Mouse (Mus musculus): Measurements from ENCODE around the gene Orc4. TPM values are rescaled to one million over a fixed set of nuclear protein-coding genes. Genes with fewer than 3 reads are reported as not detected.
A peak's percentile ranks its signal among the peaks of the same experiment; 100 is the strongest.
"Not testable (repeated sequence)": the region's sequence is repeated elsewhere in the genome, so short reads cannot be mapped to it uniquely, and the experiment has no call there.

Orc4 gene
- polyA plus RNA-seq, 2 experiments = 65.9 to 91.5 TPM

DNA sequence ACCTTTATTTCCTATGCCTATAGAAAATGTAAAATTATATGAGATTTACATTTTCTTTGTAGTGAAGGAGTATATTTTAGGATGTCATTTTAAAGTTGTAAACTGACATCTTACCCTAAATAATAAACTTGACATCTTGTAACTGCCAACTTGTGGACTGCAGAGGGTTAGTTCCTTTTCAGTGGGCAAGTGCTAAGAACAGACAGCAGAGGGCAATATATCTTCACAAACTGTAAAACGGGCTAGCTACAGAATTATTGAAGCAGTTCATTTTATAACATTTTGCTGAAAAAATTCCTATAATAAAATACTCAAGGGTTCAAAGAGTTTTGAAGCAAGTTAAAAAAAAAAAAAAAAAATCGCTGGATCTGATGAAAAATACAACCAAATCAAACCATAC lies 41.2 kb downstream of the Orc4 start:
- no peak for ATAC-seq (ENCODE audit: low FRiP score, low read depth)
- no peak overlapping the region for H3K27ac ChIP-seq (replicated peaks; ENCODE audit: low read depth, low read length)
- no peaks in the 10 kb centered on the region for H3K4me1 ChIP-seq (ENCODE audit: control insufficient read depth, insufficient read depth, low read length)
- DNase-seq (ENCODE audit: low spot score) = peak; percentile 41
- no peaks in the 10 kb centered on the region for H3K9me3 ChIP-seq (ENCODE audit: control insufficient read depth, low read length)
- peaks cover 42% of the 10 kb centered on the region for H3K36me3 ChIP-seq (ENCODE audit: control insufficient read depth, insufficient read depth, low read length)
- whole genome bisulfite sequencing = 51% methylated on average over 2 of the region's 2 CpGs
- H3K4me2 ChIP-seq (replicated peaks; ENCODE audit: low read depth, low read length, severe bottlenecking) = no peak overlapping the region
- TF ChIP-seq POLR2A (IDR thresholded peaks at IDR 0.05; ENCODE audit: borderline replicate concordance, extremely low read depth, insufficient read depth, insufficient read length) = no peak
- no peaks in the 10 kb centered on the region for H3K27me3 ChIP-seq (ENCODE audit: control insufficient read depth, insufficient read depth, low read length)
- no peak overlapping the region for H3K9ac ChIP-seq (ENCODE audit: low read depth, low read length, severe bottlenecking)
- H3K4me3 ChIP-seq (replicated peaks; ENCODE audit: low read length) = no peak overlapping the region

DNA sequence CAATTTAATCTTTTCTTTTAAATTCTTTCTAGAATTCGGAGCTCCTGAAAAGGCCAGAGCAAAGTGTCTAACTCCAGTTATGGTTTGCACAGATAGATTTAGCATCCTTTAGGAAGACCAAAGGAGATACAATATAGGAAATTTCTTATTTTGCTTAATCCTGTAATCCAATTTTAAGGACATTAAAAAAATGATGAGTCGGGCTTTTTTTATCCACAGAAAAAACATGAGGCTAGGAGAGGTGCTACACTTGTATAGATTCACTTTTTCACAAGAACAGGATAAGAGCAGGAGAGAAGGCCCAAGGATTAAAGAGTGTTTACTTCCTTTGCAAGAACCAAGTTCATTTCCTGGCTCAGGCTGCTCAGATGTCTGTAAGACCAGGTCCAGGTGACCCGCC lies 54.9 kb downstream of the Orc4 start:
- Histone ChIP-seq H3K4me2 (replicated peaks; ENCODE audit: low read depth, low read length, severe bottlenecking) (no peak overlapping the region), H3K27me3 (ENCODE audit: control insufficient read depth, insufficient read depth, low read length) (no peaks in the 10 kb centered on the region), H3K4me1 (ENCODE audit: control insufficient read depth, insufficient read depth, low read length) (no peaks in the 10 kb centered on the region), H3K36me3 (ENCODE audit: control insufficient read depth, insufficient read depth, low read length) (peaks cover 44% of the 10 kb centered on the region), H3K9ac (ENCODE audit: low read depth, low read length, severe bottlenecking) (no peak overlapping the region), H3K9me3 (ENCODE audit: control insufficient read depth, low read length) (no peaks in the 10 kb centered on the region), H3K4me3 (replicated peaks; ENCODE audit: low read length) (no peak overlapping the region), H3K27ac (replicated peaks; ENCODE audit: low read depth, low read length) (no peak overlapping the region)
- ATAC-seq (ENCODE audit: low FRiP score, low read depth) = no peak
- TF ChIP-seq POLR2A (IDR thresholded peaks at IDR 0.05; ENCODE audit: borderline replicate concordance, extremely low read depth, insufficient read depth, insufficient read length) = no peak
- WGBS = 87% methylated on average over 3 of the region's 3 CpGs
- no peak for DNase-seq (ENCODE audit: low spot score)

DNA sequence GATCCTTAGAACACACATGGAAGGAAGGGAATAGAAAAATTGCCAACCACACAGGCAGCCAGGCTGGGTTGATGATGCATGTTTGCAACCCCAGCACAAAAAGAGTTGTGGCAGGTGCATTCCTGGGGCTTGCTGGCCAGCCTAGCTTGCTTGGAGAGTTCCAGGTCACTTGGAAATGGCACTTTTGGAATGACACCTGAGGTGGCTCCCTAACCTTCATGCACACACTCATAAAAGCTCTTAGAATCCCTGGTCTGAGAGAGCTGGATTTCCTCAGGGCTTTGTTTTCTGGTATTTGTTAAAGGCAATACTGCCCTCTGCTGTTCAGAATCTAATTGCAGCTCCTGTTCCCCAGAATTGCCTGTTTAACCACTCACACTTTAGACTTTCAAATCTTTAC lies 64.1 kb downstream of the Orc4 start:
- ATAC-seq (ENCODE audit: low FRiP score, low read depth) = peak; percentile 41; the same call in 1 of the 2 replicates
- no peaks in the 10 kb centered on the region for H3K9me3 ChIP-seq (ENCODE audit: control insufficient read depth, low read length)
- 0 out of 2 replicates have a peak, but pooled peaks cover 5% of the 10 kb centered on the region for H3K36me3 ChIP-seq (ENCODE audit: control insufficient read depth, insufficient read depth, low read length)
- TF ChIP-seq POLR2A (IDR thresholded peaks at IDR 0.05; ENCODE audit: borderline replicate concordance, extremely low read depth, insufficient read depth, insufficient read length) = no peak
- no peak overlapping the region for H3K9ac ChIP-seq (ENCODE audit: low read depth, low read length, severe bottlenecking)
- H3K4me3 ChIP-seq (replicated peaks; ENCODE audit: low read length) = no peak overlapping the region
- no peak overlapping the region for H3K4me2 ChIP-seq (replicated peaks; ENCODE audit: low read depth, low read length, severe bottlenecking)
- no peak overlapping the region for H3K27ac ChIP-seq (replicated peaks; ENCODE audit: low read depth, low read length)
- DNase-seq (ENCODE audit: low spot score) = peak; percentile 86
- 0 out of 2 replicates have a peak, but pooled peaks cover 2% of the 10 kb centered on the region for H3K4me1 ChIP-seq (ENCODE audit: control insufficient read depth, insufficient read depth, low read length)
- no peaks in the 10 kb centered on the region for H3K27me3 ChIP-seq (ENCODE audit: control insufficient read depth, insufficient read depth, low read length)

DNA sequence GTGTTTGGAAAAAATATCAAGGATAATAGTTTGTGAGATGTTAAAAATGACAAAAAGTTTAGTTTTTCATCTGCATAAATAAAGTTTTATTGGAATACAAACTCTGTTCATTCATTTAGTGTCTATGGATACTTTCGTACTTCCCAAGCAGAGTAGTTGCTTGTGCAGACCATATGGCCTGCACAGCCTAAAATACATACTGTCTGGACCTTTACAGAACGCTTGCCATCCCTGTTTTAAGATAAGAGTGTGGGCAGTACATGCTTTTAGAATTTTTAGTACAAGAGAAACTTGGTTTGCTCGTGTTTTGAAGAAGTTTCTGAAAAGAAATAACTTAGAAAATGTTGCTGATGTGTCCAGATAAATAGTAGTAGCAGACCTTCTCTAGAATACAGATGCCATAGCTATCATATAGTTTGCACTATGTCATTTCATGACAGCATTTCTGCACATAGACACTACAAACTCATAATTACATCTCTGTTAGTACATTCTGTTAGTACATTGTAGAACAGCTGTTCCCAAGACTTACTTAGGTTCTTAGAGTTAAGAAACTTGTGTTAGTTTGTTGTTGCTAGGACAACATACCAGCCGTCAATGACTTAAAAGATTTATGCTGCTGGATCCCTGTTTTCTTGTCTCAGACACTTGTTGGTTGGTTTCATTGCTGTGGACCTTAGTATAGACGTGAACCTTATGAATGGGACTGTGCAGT lies 81.7 kb downstream of the Orc4 start:
- H3K4me2 ChIP-seq (replicated peaks; ENCODE audit: low read depth, low read length, severe bottlenecking) = no peak overlapping the region
- no peaks in the 10 kb centered on the region for H3K36me3 ChIP-seq (ENCODE audit: control insufficient read depth, insufficient read depth, low read length)
- WGBS = 83% methylated on average over 5 of the region's 5 CpGs
- H3K4me1 ChIP-seq (ENCODE audit: control insufficient read depth, insufficient read depth, low read length) = no peaks in the 10 kb centered on the region
- H3K27me3 ChIP-seq (ENCODE audit: control insufficient read depth, insufficient read depth, low read length) = no peaks in the 10 kb centered on the region
- no peak for TF ChIP-seq POLR2A (IDR thresholded peaks at IDR 0.05; ENCODE audit: borderline replicate concordance, extremely low read depth, insufficient read depth, insufficient read length)
- H3K27ac ChIP-seq (replicated peaks; ENCODE audit: low read depth, low read length) = no peak overlapping the region
- DNase-seq (ENCODE audit: low spot score) (no peak), ATAC-seq (ENCODE audit: low FRiP score, low read depth) (no peak)
- no peak overlapping the region for H3K9ac ChIP-seq (ENCODE audit: low read depth, low read length, severe bottlenecking)
- H3K9me3 ChIP-seq (ENCODE audit: control insufficient read depth, low read length) = no peaks in the 10 kb centered on the region
- H3K4me3 ChIP-seq (replicated peaks; ENCODE audit: low read length) = no peak overlapping the region

DNA sequence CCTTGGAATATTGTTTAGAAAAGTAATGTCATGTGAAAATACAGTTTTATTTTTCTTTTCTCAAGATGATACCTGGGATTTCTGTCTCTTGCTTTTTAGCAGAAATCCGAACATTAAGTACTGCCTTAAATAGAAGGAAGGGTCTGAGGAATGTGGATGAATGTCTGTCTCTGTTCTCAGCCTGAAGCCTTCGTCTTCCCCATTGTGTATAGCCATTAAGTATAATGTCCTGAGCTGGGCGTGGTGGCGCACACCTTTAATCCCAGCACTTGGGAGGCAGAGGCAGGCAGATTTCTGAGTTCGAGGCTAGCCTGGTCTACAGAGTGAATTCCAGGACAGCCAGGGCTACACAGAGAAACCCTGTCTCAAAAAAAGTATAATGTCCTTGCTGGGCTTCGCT lies 84.5 kb downstream of the Orc4 start:
- H3K4me2 ChIP-seq (replicated peaks; ENCODE audit: low read depth, low read length, severe bottlenecking); DNase-seq (ENCODE audit: low spot score); H3K27me3 ChIP-seq (ENCODE audit: control insufficient read depth, insufficient read depth, low read length); ATAC-seq (ENCODE audit: low FRiP score, low read depth); H3K36me3 ChIP-seq (ENCODE audit: control insufficient read depth, insufficient read depth, low read length); H3K9me3 ChIP-seq (ENCODE audit: control insufficient read depth, low read length); H3K9ac ChIP-seq (ENCODE audit: low read depth, low read length, severe bottlenecking); H3K4me1 ChIP-seq (ENCODE audit: control insufficient read depth, insufficient read depth, low read length); H3K4me3 ChIP-seq (replicated peaks; ENCODE audit: low read length); H3K27ac ChIP-seq (replicated peaks; ENCODE audit: low read depth, low read length): not testable (repeated sequence)
- 94% methylated on average over 6 of the region's 6 CpGs for WGBS

Other genes with a start within 250 kb of the Orc4 start
- 14.2 and 14.9 TPM in 2 replicates for gene Acvr2a, start 136.2 kb downstream of the Orc4 start, polyA plus RNA-seq (2012; rRNA removed)
- gene Acvr2a, start 136.2 kb downstream of the Orc4 start, polyA plus RNA-seq (2014; fragmentation: Nextera tagmentation; extraction: Ambion mirVana) = 24.4 and 32.7 TPM in 2 replicates
- 12.9 and 14.3 TPM in 2 replicates for gene Mbd5, start 769 bp downstream of the Orc4 start, polyA plus RNA-seq (2012; rRNA removed)
- gene Mbd5, start 769 bp downstream of the Orc4 start, polyA plus RNA-seq (2014; fragmentation: Nextera tagmentation; extraction: Ambion mirVana) = 28.9 and 30.9 TPM in 2 replicates

All from limb, embryonic 14.5 days (tissue).